Mouse (Mus musculus) kidney, adult 2 months (tissue): Measurements from ENCODE around the gene Tmem127.

Experiments
- CTCF ChIP-seq: fragments of 200-500 bp; conservative IDR thresholded peaks from 2 replicates; pipeline ENCODE4 v1.5.1; 2011; ENCODE audit warnings: low read depth, mild to moderate bottlenecking, control low read depth, low read length, moderate library complexity, mixed read lengths; ENCODE audit not compliant: insufficient read depth, insufficient read length
- POLR2A ChIP-seq: fragments of 200-500 bp; IDR thresholded peaks from one replicate; pipeline ENCODE4 v1.6.1; 2011; ENCODE audit warnings: low read depth, low read length, control low read depth

GRCm38 (mm10) chr2:127217746-127218145 lies 30.0 kb upstream of the Tmem127 start:
- no peak for TF ChIP-seq POLR2A
- no peak for TF ChIP-seq CTCF
